In the genomic region with DNA sequence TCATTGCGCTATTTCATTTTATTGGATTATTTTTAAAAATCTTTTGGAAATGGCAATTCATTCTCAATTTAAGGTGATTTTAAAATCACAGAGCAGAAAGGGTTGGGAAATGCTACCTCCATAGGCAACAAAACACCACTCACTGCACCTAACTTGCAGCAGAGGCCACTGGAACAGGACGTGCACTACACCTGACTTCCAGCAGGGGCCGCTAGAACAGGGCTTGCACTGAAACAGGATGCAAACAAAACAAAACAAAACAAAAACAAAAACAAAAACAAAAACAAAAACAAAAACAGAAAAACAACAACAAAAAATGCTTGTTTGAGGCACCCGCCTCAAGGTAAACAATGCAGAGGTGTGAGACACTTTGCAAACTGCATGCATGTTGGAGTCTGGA, we compare ENCODE assay signal across 10 mouse cellular contexts.
DNase-seq lines count a peak whose midpoint lies in the region; ATAC-seq and TF ChIP-seq lines count a peak whose summit lies in the region.
"Had no signal": no experiment of that assay in that cellular context is flagged by ENCODE, and none has a peak within 500 bp of the region (broad histone marks: within the 10 kb centered on the region; RNA-seq: fewer than 3 reads in every experiment).

No protein-coding gene starts in this region.

- H3K9me3 ChIP-seq in midbrain, embryonic 10.5 days (replicated peaks): no peaks in the 10 kb centered on the region
- H3K9me3 ChIP-seq in midbrain, embryonic 15.5 days: no peaks in the 10 kb centered on the region
- H3K9me3 ChIP-seq in midbrain, embryonic 13.5 days: no peaks in the 10 kb centered on the region
- H3K9me3 ChIP-seq: liver, embryonic 15.5 days had no signal

- H3K4me1 ChIP-seq in midbrain, embryonic 10.5 days: no peaks in the 10 kb centered on the region
- H3K4me1 ChIP-seq in midbrain, embryonic 15.5 days: no peaks in the 10 kb centered on the region
- no peaks in the 10 kb centered on the region for H3K4me1 ChIP-seq in midbrain, embryonic 13.5 days (replicated peaks)
- H3K4me1 ChIP-seq: liver, embryonic 15.5 days had no signal

- H3K4me3 ChIP-seq in gastrocnemius, adult 2 months: no peak overlapping the region
- no peak overlapping the region for H3K4me3 ChIP-seq in midbrain, embryonic 10.5 days
- H3K4me3 ChIP-seq in midbrain, embryonic 15.5 days: no peak overlapping the region
- H3K4me3 ChIP-seq in midbrain, embryonic 13.5 days (replicated peaks): no peak overlapping the region
- H3K4me3 ChIP-seq: liver, embryonic 15.5 days had no signal

- no peak overlapping the region for H3K27ac ChIP-seq in gastrocnemius, adult 2 months
- H3K27ac ChIP-seq in midbrain, embryonic 10.5 days (replicated peaks): no peak overlapping the region
- H3K27ac ChIP-seq in midbrain, embryonic 15.5 days: no peak overlapping the region
- no peak overlapping the region for H3K27ac ChIP-seq in midbrain, embryonic 13.5 days
- H3K27ac ChIP-seq: liver, embryonic 15.5 days had no signal

- no peaks in the 10 kb centered on the region for H3K36me3 ChIP-seq in midbrain, embryonic 10.5 days
- no peaks in the 10 kb centered on the region for H3K36me3 ChIP-seq in midbrain, embryonic 15.5 days (replicated peaks)
- H3K36me3 ChIP-seq in midbrain, embryonic 13.5 days: no peaks in the 10 kb centered on the region
- H3K36me3 ChIP-seq: liver, embryonic 15.5 days had no signal

- TF ChIP-seq CTCF in gastrocnemius, adult 2 months (IDR thresholded peaks at IDR 0.05): peak; percentile 48
- TF ChIP-seq CTCF in brain, embryonic 14.5 days (IDR thresholded peaks at IDR 0.05; ENCODE audit: borderline replicate concordance, extremely low read depth, insufficient read depth, insufficient read length): peak; percentile 64

- no peaks in the 10 kb centered on the region for H3K27me3 ChIP-seq in midbrain, embryonic 10.5 days (ENCODE audit: low read depth, poor library complexity, severe bottlenecking)
- H3K27me3 ChIP-seq in midbrain, embryonic 15.5 days (replicated peaks): no peaks in the 10 kb centered on the region
- no peaks in the 10 kb centered on the region for H3K27me3 ChIP-seq in midbrain, embryonic 13.5 days
- H3K27me3 ChIP-seq: liver, embryonic 15.5 days had no signal

- H3K4me2 ChIP-seq in midbrain, embryonic 15.5 days: no peak overlapping the region
- no peak overlapping the region for H3K4me2 ChIP-seq in midbrain, embryonic 13.5 days (replicated peaks)
- H3K4me2 ChIP-seq: liver, embryonic 15.5 days had no signal

- H3K9ac ChIP-seq in midbrain, embryonic 15.5 days: no peak overlapping the region
- no peak overlapping the region for H3K9ac ChIP-seq in midbrain, embryonic 13.5 days (replicated peaks)
- H3K9ac ChIP-seq: liver, embryonic 15.5 days had no signal

- DNase-seq in gastrocnemius, adult 2 months: no peak
- no peak for DNase-seq in gastrocnemius, adult 18-20 months (ENCODE audit: low spot score)
- peak; percentile 23 for DNase-seq in midbrain, embryonic 10.5 days (ENCODE audit: low spot score)
- DNase-seq in brain, embryonic 14.5 days (ENCODE audit: low read depth): no peak
- DNase-seq in lung, postnatal 36 days: peak; percentile 1
- no peak for DNase-seq in frontal cortex, postnatal 36 days (ENCODE audit: low spot score in 2 of 2)
- DNase-seq: thymus, postnatal 36 days had no signal

- 71% methylated on average over 4 of the region's 4 CpGs for WGBS in midbrain, embryonic 10.5 days
- 79% methylated on average over 4 of the region's 4 CpGs for WGBS in midbrain, embryonic 15.5 days
- WGBS in midbrain, embryonic 13.5 days: 77% methylated on average over 4 of the region's 4 CpGs

- TF ChIP-seq POLR2A in brain, embryonic 14.5 days (IDR thresholded peaks at IDR 0.05; ENCODE audit: borderline replicate concordance, extremely low read depth, insufficient read depth, insufficient read length, poor library complexity, severe bottlenecking): no peak

- no peak for ATAC-seq in midbrain, embryonic 15.5 days (replicated peaks)
- ATAC-seq in midbrain, embryonic 13.5 days: no peak

- intact Hi-C loops in gastrocnemius, adult 2 months (cut with DNase I): no loop called here

Comparison
In these comparisons a context has a peak if more than half of its experiments do, and no peak if none do; other contexts are left out.
1. DNase-seq: peak in midbrain, embryonic 10.5 days (single experiment) and lung, postnatal 36 days (single experiment); none in gastrocnemius, adult 2 months (single experiment), gastrocnemius, adult 18-20 months (single experiment), brain, embryonic 14.5 days (single experiment) and frontal cortex, postnatal 36 days (0 of 2).